Mouse (Mus musculus): ENCODE measurements around the gene Dbi. TPM values are rescaled to one million over a fixed set of nuclear protein-coding genes. Genes with fewer than 3 reads are reported as not detected.

Gene Dbi
- 1,146 and 1,367 TPM in 2 replicates for polyA plus RNA-seq (2015; fragmentation: Nextera tagmentation; extraction: Ambion mirVana)

- Histone ChIP-seq H3K27ac (ENCODE audit: low read length) (peak within 1 kb of the TSS; percentile 92), H3K36me3 (ENCODE audit: control insufficient read depth, insufficient read depth) (no peaks in the 10 kb centered on the region), H3K9ac (replicated peaks; ENCODE audit: low read depth, low read length) (peak within 1 kb of the TSS; percentile 70), H3K4me1 (replicated peaks; ENCODE audit: control insufficient read depth, insufficient read depth, low read length) (peaks cover 33% of the 10 kb centered on the region), H3K27me3 (replicated peaks; ENCODE audit: control insufficient read depth, insufficient read depth, low read length) (no peaks in the 10 kb centered on the region), H3K4me2 (ENCODE audit: low read length) (peak within 1 kb of the TSS; percentile 84), H3K9me3 (ENCODE audit: control insufficient read depth, low read length) (no peaks in the 10 kb centered on the region), H3K4me3 (replicated peaks; ENCODE audit: low read length) (peak within 1 kb of the TSS; percentile 81)
- peak; percentile 96 for ATAC-seq
- 2% methylated on average over 52 of the region's 52 CpGs for WGBS
Observed at GRCm38 (mm10) chr1:120120969-120121811, at the start of gene Dbi, which contains the start of gene 3110009E18Rik. Gene Dbi, minus strand, starts transcription at chr1:120121078. Gene 3110009E18Rik, plus strand, starts transcription at chr1:120121187.

GRCm38 (mm10) chr1:120170307-120170706 is 49.4 kb upstream of the Dbi start:
- no peaks in the 10 kb centered on the region for H3K9me3 ChIP-seq (ENCODE audit: control insufficient read depth, low read length)
- no peak overlapping the region for H3K27ac ChIP-seq (ENCODE audit: low read length)
- no peak overlapping the region for H3K4me3 ChIP-seq (replicated peaks; ENCODE audit: low read length)
- no peak overlapping the region for H3K4me2 ChIP-seq (ENCODE audit: low read length)
- no peak overlapping the region for H3K9ac ChIP-seq (replicated peaks; ENCODE audit: low read depth, low read length)
- H3K36me3 ChIP-seq (ENCODE audit: control insufficient read depth, insufficient read depth), result no peaks in the 10 kb centered on the region
- 88% methylated on average over 7 of the region's 7 CpGs for WGBS
- ATAC-seq, result no peak
- no peaks in the 10 kb centered on the region for H3K27me3 ChIP-seq (replicated peaks; ENCODE audit: control insufficient read depth, insufficient read depth, low read length)
- no peaks in the 10 kb centered on the region for H3K4me1 ChIP-seq (replicated peaks; ENCODE audit: control insufficient read depth, insufficient read depth, low read length)

- no peak for ATAC-seq
- no peak overlapping the region for H3K4me3 ChIP-seq (replicated peaks; ENCODE audit: low read length)
- no peaks in the 10 kb centered on the region for H3K4me1 ChIP-seq (replicated peaks; ENCODE audit: control insufficient read depth, insufficient read depth, low read length)
- WGBS, result 90% methylated on average over 7 of the region's 7 CpGs
- no peaks in the 10 kb centered on the region for H3K36me3 ChIP-seq (ENCODE audit: control insufficient read depth, insufficient read depth)
- H3K9me3 ChIP-seq (ENCODE audit: control insufficient read depth, low read length), result no peaks in the 10 kb centered on the region
- H3K9ac ChIP-seq (replicated peaks; ENCODE audit: low read depth, low read length), result no peak overlapping the region
- H3K27ac ChIP-seq (ENCODE audit: low read length), result no peak overlapping the region
- H3K27me3 ChIP-seq (replicated peaks; ENCODE audit: control insufficient read depth, insufficient read depth, low read length), result no peaks in the 10 kb centered on the region
- no peak overlapping the region for H3K4me2 ChIP-seq (ENCODE audit: low read length)
Observed at GRCm38 (mm10) chr1:120168674-120169073, 47.8 kb upstream of the Dbi start.

GRCm38 (mm10) chr1:120168016-120168415 is 47.1 kb upstream of the Dbi start:
- Histone ChIP-seq H3K36me3 (ENCODE audit: control insufficient read depth, insufficient read depth) (no peaks in the 10 kb centered on the region), H3K4me3 (replicated peaks; ENCODE audit: low read length) (no peak overlapping the region), H3K9ac (replicated peaks; ENCODE audit: low read depth, low read length) (no peak overlapping the region), H3K4me1 (replicated peaks; ENCODE audit: control insufficient read depth, insufficient read depth, low read length) (no peaks in the 10 kb centered on the region), H3K27me3 (replicated peaks; ENCODE audit: control insufficient read depth, insufficient read depth, low read length) (no peaks in the 10 kb centered on the region), H3K9me3 (ENCODE audit: control insufficient read depth, low read length) (no peaks in the 10 kb centered on the region), H3K27ac (ENCODE audit: low read length) (no peak overlapping the region), H3K4me2 (ENCODE audit: low read length) (no peak overlapping the region)
- ATAC-seq, result no peak
- 90% methylated on average over 4 of the region's 4 CpGs for WGBS

- no peaks in the 10 kb centered on the region for H3K9me3 ChIP-seq (ENCODE audit: control insufficient read depth, low read length)
- 76% methylated on average over 1 of the region's 1 CpGs for WGBS
- H3K4me3 ChIP-seq (replicated peaks; ENCODE audit: low read length), result no peak overlapping the region
- no peak overlapping the region for H3K9ac ChIP-seq (replicated peaks; ENCODE audit: low read depth, low read length)
- H3K27me3 ChIP-seq (replicated peaks; ENCODE audit: control insufficient read depth, insufficient read depth, low read length), result no peaks in the 10 kb centered on the region
- ATAC-seq, result no peak
- no peaks in the 10 kb centered on the region for H3K36me3 ChIP-seq (ENCODE audit: control insufficient read depth, insufficient read depth)
- no peak overlapping the region for H3K4me2 ChIP-seq (ENCODE audit: low read length)
- no peaks in the 10 kb centered on the region for H3K4me1 ChIP-seq (replicated peaks; ENCODE audit: control insufficient read depth, insufficient read depth, low read length)
- no peak overlapping the region for H3K27ac ChIP-seq (ENCODE audit: low read length)
Observed at GRCm38 (mm10) chr1:120162616-120163015, 41.7 kb upstream of the Dbi start.

GRCm38 (mm10) chr1:120161502-120161901 is 40.6 kb upstream of the Dbi start:
- no peaks in the 10 kb centered on the region for H3K9me3 ChIP-seq (ENCODE audit: control insufficient read depth, low read length)
- H3K4me2 ChIP-seq (ENCODE audit: low read length), result no peak overlapping the region
- no peak overlapping the region for H3K4me3 ChIP-seq (replicated peaks; ENCODE audit: low read length)
- H3K36me3 ChIP-seq (ENCODE audit: control insufficient read depth, insufficient read depth), result no peaks in the 10 kb centered on the region
- no peak overlapping the region for H3K27ac ChIP-seq (ENCODE audit: low read length)
- 91% methylated on average over 5 of the region's 5 CpGs for WGBS
- no peaks in the 10 kb centered on the region for H3K27me3 ChIP-seq (replicated peaks; ENCODE audit: control insufficient read depth, insufficient read depth, low read length)
- H3K9ac ChIP-seq (replicated peaks; ENCODE audit: low read depth, low read length), result no peak overlapping the region
- ATAC-seq, result no peak
- no peaks in the 10 kb centered on the region for H3K4me1 ChIP-seq (replicated peaks; ENCODE audit: control insufficient read depth, insufficient read depth, low read length)

GRCm38 (mm10) chr1:120158474-120159127 is 37.7 kb upstream of the Dbi start:
- H3K36me3 ChIP-seq (ENCODE audit: control insufficient read depth, insufficient read depth), result no peaks in the 10 kb centered on the region
- WGBS, result 93% methylated on average over 9 of the region's 9 CpGs
- no peak overlapping the region for H3K9ac ChIP-seq (replicated peaks; ENCODE audit: low read depth, low read length)
- H3K27me3 ChIP-seq (replicated peaks; ENCODE audit: control insufficient read depth, insufficient read depth, low read length), result no peaks in the 10 kb centered on the region
- no peak overlapping the region for H3K27ac ChIP-seq (ENCODE audit: low read length)
- H3K4me1 ChIP-seq (replicated peaks; ENCODE audit: control insufficient read depth, insufficient read depth, low read length), result no peaks in the 10 kb centered on the region
- H3K4me3 ChIP-seq (replicated peaks; ENCODE audit: low read length), result no peak overlapping the region
- no peak overlapping the region for H3K4me2 ChIP-seq (ENCODE audit: low read length)
- H3K9me3 ChIP-seq (ENCODE audit: control insufficient read depth, low read length), result no peaks in the 10 kb centered on the region
- ATAC-seq, result no peak

GRCm38 (mm10) chr1:120155325-120155724 is 34.4 kb upstream of the Dbi start:
- ATAC-seq, result no peak
- 27% methylated on average over 1 of the region's 1 CpGs for WGBS
- H3K36me3 ChIP-seq (ENCODE audit: control insufficient read depth, insufficient read depth), result no peaks in the 10 kb centered on the region
- H3K27ac ChIP-seq (ENCODE audit: low read length), result no peak overlapping the region
- H3K4me3 ChIP-seq (replicated peaks; ENCODE audit: low read length), result no peak overlapping the region
- no peaks in the 10 kb centered on the region for H3K9me3 ChIP-seq (ENCODE audit: control insufficient read depth, low read length)
- no peaks in the 10 kb centered on the region for H3K4me1 ChIP-seq (replicated peaks; ENCODE audit: control insufficient read depth, insufficient read depth, low read length)
- no peak overlapping the region for H3K4me2 ChIP-seq (ENCODE audit: low read length)
- no peaks in the 10 kb centered on the region for H3K27me3 ChIP-seq (replicated peaks; ENCODE audit: control insufficient read depth, insufficient read depth, low read length)
- no peak overlapping the region for H3K9ac ChIP-seq (replicated peaks; ENCODE audit: low read depth, low read length)

GRCm38 (mm10) chr1:120154232-120154631 is 33.4 kb upstream of the Dbi start:
- Histone ChIP-seq H3K27ac (ENCODE audit: low read length) (no peak overlapping the region), H3K9me3 (ENCODE audit: control insufficient read depth, low read length) (no peaks in the 10 kb centered on the region), H3K36me3 (ENCODE audit: control insufficient read depth, insufficient read depth) (no peaks in the 10 kb centered on the region), H3K27me3 (replicated peaks; ENCODE audit: control insufficient read depth, insufficient read depth, low read length) (no peaks in the 10 kb centered on the region), H3K4me1 (replicated peaks; ENCODE audit: control insufficient read depth, insufficient read depth, low read length) (no peaks in the 10 kb centered on the region), H3K4me2 (ENCODE audit: low read length) (no peak overlapping the region), H3K9ac (replicated peaks; ENCODE audit: low read depth, low read length) (no peak overlapping the region), H3K4me3 (replicated peaks; ENCODE audit: low read length) (no peak overlapping the region)
- no peak for ATAC-seq
